Mouse (Mus musculus) MEL (cell line): Measurements from ENCODE around the gene Tsfm. TPM values are rescaled to one million over a fixed set of nuclear protein-coding genes. Genes with fewer than 3 reads are reported as not detected.

Experiments
- DNase-seq: peaks from one replicate; pipeline ENCODE4 v3.0.0; 2011; ENCODE audit warnings: low read depth, low spot score
- H3K27ac ChIP-seq: 2 replicates; pipeline ENCODE4 v1.5.1; 2012; ENCODE audit warnings: low read depth, mild to moderate bottlenecking, control low read depth, low read length, moderate library complexity; ENCODE audit not compliant: control insufficient read depth
- H3K27me3 ChIP-seq, 2 experiments: fragments of 150-350 bp in 1 of 2; sonication (generic) in 1 of 2; 2 replicates each; pipeline ENCODE4 v1.6.1; 2012; ENCODE audit warnings: low read length in 2 of 2, mild to moderate bottlenecking in 2 of 2, improper control_type of control experiment in 1 of 2, moderate library complexity in 1 of 2; ENCODE audit not compliant: insufficient read depth in 2 of 2, control insufficient read depth in 1 of 2
- H3K36me3 ChIP-seq, 2 experiments: 2 replicates each; pipeline ENCODE4 v1.6.1; 2012 to 2014; ENCODE audit warnings: low read length in 2 of 2, improper control_type of control experiment in 1 of 2, inconsistent platforms in 1 of 2, mild to moderate bottlenecking in 1 of 2; ENCODE audit not compliant: insufficient read depth in 2 of 2, control insufficient read depth in 1 of 2
- H3K4me1 ChIP-seq, 2 experiments: fragments of 150-350 bp in 1 of 2; sonication (generic) in 1 of 2; 2 replicates each; pipeline ENCODE4 v1.6.1; 2012; ENCODE audit warnings: low read length in 2 of 2, improper control_type of control experiment in 1 of 2, mild to moderate bottlenecking in 1 of 2; ENCODE audit not compliant: insufficient read depth in 2 of 2, control insufficient read depth in 1 of 2
- H3K4me3 ChIP-seq, 2 experiments: fragments of 150-350 bp in 1 of 2; sonication (generic) in 1 of 2; 2 replicates each; pipeline ENCODE4 v1.5.1; 2012; ENCODE audit warnings: low read depth in 2 of 2, low read length in 2 of 2, mild to moderate bottlenecking in 2 of 2, moderate library complexity in 2 of 2, control low read depth in 1 of 2, improper control_type of control experiment in 1 of 2; ENCODE audit not compliant: control insufficient read depth in 1 of 2, insufficient read depth in 1 of 2
- H3K79me2 ChIP-seq: 2 replicates; pipeline ENCODE4 v1.6.1; 2012; ENCODE audit warnings: mild to moderate bottlenecking, low read length, moderate library complexity; ENCODE audit not compliant: control insufficient read depth, poor library complexity, insufficient read depth
- H3K9ac ChIP-seq: 2 replicates; pipeline ENCODE4 v1.6.1; 2012; ENCODE audit warnings: low read depth, mild to moderate bottlenecking, control low read depth, low read length, moderate library complexity; ENCODE audit not compliant: control insufficient read depth, poor library complexity, severe bottlenecking
- H3K9me3 ChIP-seq: fragments of 150-350 bp; sonication (generic); replicated peaks from 2 replicates; pipeline ENCODE4 v1.6.1; 2012; ENCODE audit warnings: mild to moderate bottlenecking, low read length, improper control_type of control experiment, moderate library complexity; ENCODE audit not compliant: insufficient read depth
- BHLHE40 ChIP-seq: IDR thresholded peaks from 2 replicates; pipeline ENCODE4 v1.6.1; 2012; ENCODE audit warnings: low read depth, mild to moderate bottlenecking, inconsistent platforms, low read length, improper control_type of control experiment, borderline replicate concordance
- CTCF ChIP-seq, 3 experiments: IDR thresholded peaks in 2 of 3; conservative IDR thresholded peaks in 1 of 3; 2 replicates each; pipeline ENCODE4 v1.5.1; 2011 to 2012; ENCODE audit warnings: low read length in 3 of 3, low read depth in 2 of 3, mild to moderate bottlenecking in 2 of 3, improper control_type of control experiment in 1 of 3, inconsistent platforms in 1 of 3, mixed read lengths in 1 of 3, moderate library complexity in 1 of 3; ENCODE audit not compliant: control insufficient read depth in 1 of 3, insufficient read depth in 1 of 3, poor library complexity in 1 of 3, severe bottlenecking in 1 of 3
- E2F4 ChIP-seq: IDR thresholded peaks from 2 replicates; pipeline ENCODE4 v1.6.1; 2011; ENCODE audit warnings: low read depth, low read length, improper control_type of control experiment, borderline replicate concordance
- ELF1 ChIP-seq: IDR thresholded peaks from 2 replicates; pipeline ENCODE4 v1.6.1; 2014; ENCODE audit warnings: low read depth, mild to moderate bottlenecking, inconsistent platforms, low read length, improper control_type of control experiment, moderate library complexity
- EP300 ChIP-seq, 2 experiments: IDR thresholded peaks; 2 replicates each; pipeline ENCODE4 v1.6.1; 2011; ENCODE audit warnings: improper control_type of control experiment in 2 of 2, low read length in 2 of 2, low read depth in 1 of 2, mild to moderate bottlenecking in 1 of 2
- ETS1 ChIP-seq: IDR thresholded peaks from 2 replicates; pipeline ENCODE4 v1.6.1; 2012; ENCODE audit warnings: low read depth, mild to moderate bottlenecking, inconsistent platforms, low read length, improper control_type of control experiment, moderate library complexity
- GABPA ChIP-seq: IDR thresholded peaks from 2 replicates; pipeline ENCODE4 v1.6.1; 2012; ENCODE audit warnings: low read depth, mild to moderate bottlenecking, inconsistent platforms, low read length, improper control_type of control experiment, moderate library complexity
- JUND ChIP-seq: IDR thresholded peaks from 2 replicates; pipeline ENCODE4 v1.6.1; 2011; ENCODE audit warnings: low read depth, mild to moderate bottlenecking, improper control_type of control experiment, low read length
- KAT2A ChIP-seq: conservative IDR thresholded peaks from 2 replicates; pipeline ENCODE4 v1.6.1; 2012; ENCODE audit warnings: low read depth, low read length, improper control_type of control experiment, inconsistent platforms
- MAFK ChIP-seq: IDR thresholded peaks from 2 replicates; pipeline ENCODE4 v1.6.1; 2011; ENCODE audit warnings: low read depth, mild to moderate bottlenecking, low read length, improper control_type of control experiment, borderline replicate concordance
- MAZ ChIP-seq: IDR thresholded peaks from 2 replicates; pipeline ENCODE4 v1.6.1; 2012; ENCODE audit warnings: low read depth, mild to moderate bottlenecking, inconsistent platforms, low read length, improper control_type of control experiment
- MYB ChIP-seq: IDR thresholded peaks from 2 replicates; pipeline ENCODE4 v1.6.1; 2011; ENCODE audit warnings: mild to moderate bottlenecking, low read depth, low read length, improper control_type of control experiment
- MYC ChIP-seq: IDR thresholded peaks from 2 replicates; pipeline ENCODE4 v1.6.1; 2011; ENCODE audit warnings: low read depth, mild to moderate bottlenecking, low read length, improper control_type of control experiment, moderate library complexity
- NELFE ChIP-seq: IDR thresholded peaks from 2 replicates; pipeline ENCODE4 v1.6.1; 2011; ENCODE audit warnings: low read depth, low read length, improper control_type of control experiment
- NRF1 ChIP-seq: IDR thresholded peaks from 2 replicates; pipeline ENCODE4 v1.6.1; 2014; ENCODE audit warnings: low read depth, mild to moderate bottlenecking, inconsistent platforms, low read length, improper control_type of control experiment, moderate library complexity; ENCODE audit not compliant: poor library complexity, insufficient read depth, severe bottlenecking
- POLR2AphosphoS2 ChIP-seq: IDR thresholded peaks from 2 replicates; pipeline ENCODE4 v1.6.1; 2011; ENCODE audit warnings: low read length, improper control_type of control experiment
- RCOR1 ChIP-seq: IDR thresholded peaks from 2 replicates; pipeline ENCODE4 v1.6.1; 2012; ENCODE audit warnings: low read depth, mild to moderate bottlenecking, inconsistent platforms, low read length, improper control_type of control experiment
- SIN3A ChIP-seq: IDR thresholded peaks from 2 replicates; pipeline ENCODE4 v1.6.1; 2012; ENCODE audit warnings: low read length, improper control_type of control experiment, inconsistent platforms
- TAL1 ChIP-seq: IDR thresholded peaks from 2 replicates; pipeline ENCODE4 v1.6.1; 2012; ENCODE audit warnings: mild to moderate bottlenecking, inconsistent platforms, low read length, moderate library complexity, mixed read lengths
- TCF12 ChIP-seq: IDR thresholded peaks from 2 replicates; pipeline ENCODE4 v1.6.1; 2014; ENCODE audit warnings: low read depth, mild to moderate bottlenecking, inconsistent platforms, low read length, improper control_type of control experiment, moderate library complexity
- UBTF ChIP-seq: IDR thresholded peaks from 2 replicates; pipeline ENCODE4 v1.6.1; 2012; ENCODE audit warnings: low read depth, mild to moderate bottlenecking, inconsistent platforms, low read length, improper control_type of control experiment, moderate library complexity, borderline replicate concordance; ENCODE audit not compliant: insufficient read depth
- ZC3H11A ChIP-seq: IDR thresholded peaks from 2 replicates; pipeline ENCODE4 v1.6.1; 2012; ENCODE audit warnings: low read depth, mild to moderate bottlenecking, inconsistent platforms, low read length, improper control_type of control experiment
- ZKSCAN1 ChIP-seq: IDR thresholded peaks from 2 replicates; pipeline ENCODE4 v1.6.1; 2012; ENCODE audit warnings: low read depth, mild to moderate bottlenecking, inconsistent platforms, low read length, improper control_type of control experiment, moderate library complexity
- ZMIZ1 ChIP-seq: IDR thresholded peaks from 2 replicates; pipeline ENCODE4 v1.6.1; 2012; ENCODE audit warnings: low read depth, mild to moderate bottlenecking, inconsistent platforms, low read length, improper control_type of control experiment, moderate library complexity
- ZNF384 ChIP-seq: IDR thresholded peaks from 2 replicates; pipeline ENCODE4 v1.6.1; 2012; ENCODE audit warnings: low read depth, mild to moderate bottlenecking, inconsistent platforms, low read length, improper control_type of control experiment
- polyA plus RNA-seq, 2 experiments: library from polyadenylated mRNA; stranded (reverse) in 1 of 2; unstranded in 1 of 2; fragments of >175 nt in 1 of 2; fragments of >200 nt in 1 of 2; gene quantifications; 2 replicates each; pipeline versions ENCODE4 v1.2.1 to v1.2.4; 2012; ENCODE audit warnings: low replicate concordance in 2 of 2, low read depth in 1 of 2; ENCODE audit not compliant: insufficient read length in 2 of 2, insufficient read depth in 1 of 2, missing spikeins in 1 of 2
- total RNA-seq: library from RNA; depleted of rRNA; stranded (reverse); fragments of 300-350 nt; gene quantifications from 2 replicates; pipeline ENCODE4 v1.2.3, GENCODE M21; 2012

Tsfm gene
- total and polyA plus RNA-seq, 3 experiments, result 84.7 to 90.0 TPM; not detected in 1

GRCm38 (mm10) chr10:126962966-126963330, 67.7 kb downstream of the Tsfm start:
- Histone ChIP-seq H3K27me3 (no peaks in the 10 kb centered on the region; a peak in 2 of 4 replicates), H3K36me3 (no peaks in the 10 kb centered on the region), H3K4me3 (no peak overlapping the region), H3K79me2 (no peaks in the 10 kb centered on the region), H3K9me3 (no peaks in the 10 kb centered on the region), H3K4me1 (no peaks in the 10 kb centered on the region), H3K27ac (no peak overlapping the region), H3K9ac (no peak overlapping the region)
- TF ChIP-seq POLR2AphosphoS2, result no peak
- no peak for TF ChIP-seq ZKSCAN1
- no peak for TF ChIP-seq ZC3H11A
- TF ChIP-seq EP300 (IDR thresholded peaks at IDR 0.05; ENCODE audit: low read depth in 1 of 2, low read length in 2 of 2), result no peak
- TF ChIP-seq GABPA, result no peak
- no peak for TF ChIP-seq NRF1
- no peak for TF ChIP-seq ZNF384
- no peak for TF ChIP-seq TCF12
- no peak for TF ChIP-seq JUND
- no peak for TF ChIP-seq CTCF (IDR thresholded peaks at IDR 0.05 in 2 of 3, conservative IDR thresholded peaks at IDR 0.05 in 1 of 3; ENCODE audit: control insufficient read depth in 1 of 3, insufficient read depth in 1 of 3, low read depth in 2 of 3, low read length in 3 of 3, poor library complexity in 1 of 3, severe bottlenecking in 1 of 3)
- TF ChIP-seq E2F4, result no peak
- TF ChIP-seq MAFK, result no peak
- no peak for TF ChIP-seq BHLHE40
- TF ChIP-seq MYC, result no peak
- no peak for TF ChIP-seq SIN3A
- TF ChIP-seq KAT2A, result no peak
- no peak for DNase-seq

- Histone ChIP-seq H3K27me3 (no peaks in the 10 kb centered on the region; a peak in 2 of 4 replicates), H3K36me3 (no peaks in the 10 kb centered on the region)
Measured at GRCm38 (mm10) chr10:126962271-126962965, 68.2 kb downstream of the Tsfm start.

More at GRCm38 (mm10) chr10:126962271-126962965, 68.2 kb downstream of the Tsfm start:
- H3K4me1 ChIP-seq, result no peaks in the 10 kb centered on the region
- no peaks in the 10 kb centered on the region for H3K9me3 ChIP-seq
- TF ChIP-seq ELF1, result no peak
- TF ChIP-seq ETS1, result no peak
- no peak for TF ChIP-seq UBTF
- TF ChIP-seq MAZ, result no peak
- no peak for TF ChIP-seq NELFE
- TF ChIP-seq MYB, result no peak
- TF ChIP-seq JUND, result no peak
- no peak for TF ChIP-seq SIN3A
- no peak for TF ChIP-seq CTCF (IDR thresholded peaks at IDR 0.05 in 2 of 3, conservative IDR thresholded peaks at IDR 0.05 in 1 of 3; ENCODE audit: control insufficient read depth in 1 of 3, insufficient read depth in 1 of 3, low read depth in 2 of 3, low read length in 3 of 3, poor library complexity in 1 of 3, severe bottlenecking in 1 of 3)
- no peak for TF ChIP-seq RCOR1
- TF ChIP-seq GABPA, result no peak
- TF ChIP-seq TAL1, result no peak
- TF ChIP-seq ZKSCAN1, result no peak
- no peak for TF ChIP-seq ZMIZ1
- TF ChIP-seq ZNF384, result no peak
- TF ChIP-seq E2F4, result no peak
- TF ChIP-seq MYC, result no peak
- TF ChIP-seq POLR2AphosphoS2, result no peak
- TF ChIP-seq BHLHE40, result no peak
- TF ChIP-seq TCF12, result no peak
- no peaks in the 10 kb centered on the region for H3K79me2 ChIP-seq
- no peak for DNase-seq
- H3K27ac ChIP-seq, result no peak overlapping the region
- no peak overlapping the region for H3K9ac ChIP-seq
- H3K4me3 ChIP-seq, result no peak overlapping the region
